Mouse (Mus musculus): ENCODE measurements around the gene Tmem217.

DNA sequence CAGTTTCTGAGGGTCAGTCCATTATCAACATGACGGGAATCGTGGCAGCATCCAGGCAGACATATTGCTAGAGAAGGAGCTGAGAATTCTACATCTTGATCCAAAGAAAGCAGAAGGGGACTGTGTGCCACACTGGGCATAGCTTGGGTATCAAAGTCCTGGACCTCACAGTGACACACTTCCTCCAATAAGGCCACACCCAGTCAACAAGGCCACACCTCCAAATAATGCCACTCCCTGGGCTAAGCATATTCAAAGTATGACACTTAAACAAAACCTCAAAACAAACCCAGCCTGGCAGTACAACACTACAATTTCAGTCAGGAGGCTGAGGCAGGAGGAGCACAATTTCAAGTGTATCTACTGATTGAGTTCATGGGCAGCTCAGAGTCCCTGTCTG lies 68.9 kb downstream of the Tmem217 start:
- no peak for TF ChIP-seq CTCF (IDR thresholded peaks at IDR 0.05; ENCODE audit: extremely low read depth, insufficient read depth, low read length)
- TF ChIP-seq POLR2A (IDR thresholded peaks at IDR 0.05; ENCODE audit: extremely low read depth, insufficient read depth, low read length): no peak

Data from cortical plate, adult 2 months (tissue).